Comparison of ENCODE assay signal across 9 mouse cellular contexts in the genomic region with DNA sequence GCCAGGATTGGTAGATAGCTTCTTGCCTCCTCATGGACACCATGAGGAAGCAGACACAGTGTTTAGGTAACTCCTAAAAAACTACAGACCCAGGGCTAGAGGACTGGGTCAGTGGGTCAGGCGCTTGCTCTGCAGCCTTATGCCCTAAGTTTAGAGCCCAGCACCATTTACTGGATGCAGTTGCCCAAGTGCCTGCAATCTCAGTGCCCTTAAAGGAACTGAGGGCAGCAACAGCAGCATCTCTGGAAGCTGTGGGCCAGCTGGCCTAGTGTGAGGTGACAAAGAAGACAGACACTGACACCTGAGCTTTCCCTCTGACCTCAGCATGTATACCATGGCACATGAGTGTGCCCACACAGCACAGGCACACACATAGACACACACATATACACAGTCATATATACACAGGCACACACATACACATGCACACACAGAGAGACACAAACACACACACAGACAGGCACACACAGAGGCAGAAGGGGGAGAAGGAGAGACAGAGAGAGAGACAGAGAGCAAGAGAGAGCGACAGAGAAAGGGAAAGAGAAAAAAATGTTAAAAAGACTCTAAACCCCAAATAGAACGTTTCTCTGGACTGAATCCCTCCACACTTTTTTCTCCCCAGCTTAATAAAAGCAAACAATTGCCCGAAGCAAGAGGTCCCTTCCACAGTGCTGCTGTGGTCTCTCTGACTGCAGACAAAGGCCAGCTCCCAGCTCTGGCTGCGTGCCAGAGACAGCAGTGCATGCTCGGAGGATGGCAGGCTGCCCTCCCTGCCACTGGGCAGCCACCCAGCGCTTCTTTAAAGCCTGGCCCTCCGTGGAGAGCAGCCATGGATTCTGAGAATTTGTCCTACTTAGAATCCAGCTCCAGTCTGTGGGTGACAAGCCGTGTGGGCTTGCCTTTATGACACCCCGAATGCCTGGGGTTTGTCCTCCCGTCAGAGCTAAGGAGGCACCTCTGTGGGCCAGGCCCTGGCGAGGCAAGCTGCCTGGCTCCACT.
A peak's percentile ranks its signal among the peaks of the same experiment; 100 is the strongest.
DNase-seq lines count a peak whose midpoint lies in the region; ATAC-seq lines count a peak whose summit lies in the region.
"Had no signal": no experiment of that assay in that cellular context is flagged by ENCODE, and none has a peak within 500 bp of the region (broad histone marks: within the 10 kb centered on the region; RNA-seq: fewer than 3 reads in every experiment).

No protein-coding gene starts in this region.

- intact Hi-C loops in heart, postnatal 36 days (cut with DNase I), result no loop called here

- H3K4me2 ChIP-seq in midbrain, embryonic 11.5 days, result no peak overlapping the region
- H3K4me2 ChIP-seq in stomach, embryonic 16.5 days (ENCODE audit: low read depth, low read length), result no peak overlapping the region

- H3K4me1 ChIP-seq in midbrain, embryonic 11.5 days (ENCODE audit: control insufficient read depth, insufficient read depth, low read length), result no peaks in the 10 kb centered on the region
- peaks cover 7% of the 10 kb centered on the region for H3K4me1 ChIP-seq in stomach, embryonic 16.5 days (ENCODE audit: control insufficient read depth, insufficient read depth, low read length)

- no peaks in the 10 kb centered on the region for H3K9me3 ChIP-seq in midbrain, embryonic 11.5 days (ENCODE audit: control insufficient read depth, low read length)
- H3K9me3 ChIP-seq in stomach, embryonic 16.5 days (replicated peaks; ENCODE audit: control insufficient read depth, low read length), result no peaks in the 10 kb centered on the region

- peaks cover 13% of the 10 kb centered on the region; the same call in 1 of the 2 replicates for H3K36me3 ChIP-seq in midbrain, embryonic 11.5 days (ENCODE audit: control insufficient read depth, insufficient read depth, low read length)
- H3K36me3 ChIP-seq in stomach, embryonic 16.5 days (ENCODE audit: control insufficient read depth, insufficient read depth, low read length), result no peaks in the 10 kb centered on the region

- ATAC-seq in midbrain, embryonic 11.5 days (ENCODE audit: low FRiP score), result 0 out of 2 replicates have a peak, but pooled peaks have one; percentile 40
- peak; percentile 78 for ATAC-seq in stomach, embryonic 16.5 days (ENCODE audit: insufficient read depth, low FRiP score)

- 70% methylated on average over 12 of the region's 12 CpGs for WGBS in midbrain, embryonic 11.5 days
- WGBS in stomach, embryonic 16.5 days, result 37% methylated on average over 12 of the region's 12 CpGs

- no peak overlapping the region for H3K27ac ChIP-seq in midbrain, embryonic 11.5 days (ENCODE audit: low read depth, low read length)
- H3K27ac ChIP-seq in stomach, embryonic 16.5 days (ENCODE audit: low read length), result no peak overlapping the region; the same call in 1 of the 2 replicates
- H3K27ac ChIP-seq: macrophage had no signal

- H3K4me3 ChIP-seq in midbrain, embryonic 11.5 days (ENCODE audit: low read depth, low read length), result no peak overlapping the region
- H3K4me3 ChIP-seq in stomach, embryonic 16.5 days (replicated peaks; ENCODE audit: low read length), result no peak overlapping the region

- DNase-seq in MN1 (ENCODE audit: low spot score), result peak; percentile 91
- DNase-seq in cerebellum, adult 11-12 months, result peak; percentile 89
- peak; percentile 33 to 83 for DNase-seq in frontal cortex, adult 2 months (ENCODE audit: extremely low spot score in 1 of 2, low spot score in 1 of 2)
- DNase-seq in heart, postnatal 36 days, result peak; percentile 72 to 77
- DNase-seq in layer of hippocampus, postnatal 14 days (ENCODE audit: low spot score in 2 of 2), result peak; percentile 73 to 89
- DNase-seq in midbrain, embryonic 11.5 days (ENCODE audit: low spot score, missing footprints), result no peak
- DNase-seq in spleen, postnatal 36 days (ENCODE audit: low spot score in 2 of 2), result no peak

- no peak overlapping the region for H3K9ac ChIP-seq in midbrain, embryonic 11.5 days (ENCODE audit: low read length)
- H3K9ac ChIP-seq in stomach, embryonic 16.5 days (ENCODE audit: low read length), result 0 out of 2 replicates have a peak overlapping the region, but pooled peaks have one; percentile 10

- no peaks in the 10 kb centered on the region for H3K27me3 ChIP-seq in midbrain, embryonic 11.5 days (ENCODE audit: control insufficient read depth, insufficient read depth, low read length)
- H3K27me3 ChIP-seq in stomach, embryonic 16.5 days (ENCODE audit: control insufficient read depth, insufficient read depth, low read length), result no peaks in the 10 kb centered on the region

Comparison
In these comparisons a context has a peak if more than half of its experiments do, and no peak if none do; other contexts are left out.
1. DNase-seq: peak in MN1 (single experiment), cerebellum, adult 11-12 months (single experiment), frontal cortex, adult 2 months (2 of 2), heart, postnatal 36 days (2 of 2) and layer of hippocampus, postnatal 14 days (2 of 2); none in midbrain, embryonic 11.5 days (single experiment) and spleen, postnatal 36 days (0 of 2).